Mouse (Mus musculus): ENCODE data around the gene Dnal1. TPM values are rescaled to one million over a fixed set of nuclear protein-coding genes. Genes with fewer than 3 reads are reported as not detected.
A peak's percentile ranks its signal among the peaks of the same experiment; 100 is the strongest.

Dnal1 gene
- polyA plus RNA-seq, 1 experiment: 8.2 TPM

- peaks cover 23% of the 10 kb centered on the region for H3K4me1 ChIP-seq (ENCODE audit: control insufficient read depth, insufficient read depth, low read length)
- no peak overlapping the region for H3K27ac ChIP-seq (ENCODE audit: control insufficient read depth, insufficient read depth, low read depth, low read length)
- H3K36me3 ChIP-seq (ENCODE audit: control insufficient read depth, insufficient read depth, low read length): no peaks in the 10 kb centered on the region; the same call in 1 of the 2 replicates
- peak overlapping the region; percentile 86 for H3K4me3 ChIP-seq (ENCODE audit: control insufficient read depth, low read depth, low read length)
- no peak for TF ChIP-seq CTCF (IDR thresholded peaks at IDR 0.05; ENCODE audit: control insufficient read depth, insufficient read depth, insufficient replicate concordance, low read depth, low read length)
- no peak for TF ChIP-seq POLR2A (IDR thresholded peaks at IDR 0.05; ENCODE audit: control insufficient read depth, low read depth, low read length)
- H3K27me3 ChIP-seq (ENCODE audit: control insufficient read depth, insufficient read depth, low read length): peaks cover 3% of the 10 kb centered on the region; the same call in 1 of the 2 replicates
Observed at GRCm38 (mm10) chr12:84152352-84153190, 38.4 kb downstream of the Dnal1 start.

DNA sequence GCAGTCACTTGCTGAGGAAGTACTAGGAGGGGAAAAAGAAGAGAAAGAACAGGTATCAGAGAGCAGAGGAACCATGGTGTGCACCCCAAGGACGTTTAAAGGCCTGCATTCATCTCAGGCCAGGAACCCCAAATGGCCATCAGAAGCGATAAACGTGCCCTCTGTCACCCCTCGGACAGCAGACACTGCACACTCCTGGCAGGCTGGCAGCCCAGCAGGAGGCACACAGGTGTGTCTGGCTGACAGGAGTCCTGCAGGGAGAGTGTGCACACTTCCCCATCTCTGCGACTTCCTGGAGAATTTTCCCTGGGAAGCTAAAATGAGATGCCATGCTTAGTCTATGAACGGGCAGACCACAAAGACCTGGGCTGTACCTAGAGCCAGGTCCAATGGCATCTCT is 39.2 kb downstream of the Dnal1 start:
- H3K27me3 ChIP-seq (ENCODE audit: control insufficient read depth, insufficient read depth, low read length): peaks cover 3% of the 10 kb centered on the region; the same call in 1 of the 2 replicates
- TF ChIP-seq POLR2A (IDR thresholded peaks at IDR 0.05; ENCODE audit: control insufficient read depth, low read depth, low read length) (no peak), CTCF (IDR thresholded peaks at IDR 0.05; ENCODE audit: control insufficient read depth, insufficient read depth, insufficient replicate concordance, low read depth, low read length) (no peak)
- H3K4me3 ChIP-seq (ENCODE audit: control insufficient read depth, low read depth, low read length): no peak overlapping the region; the same call in 1 of the 2 replicates
- H3K36me3 ChIP-seq (ENCODE audit: control insufficient read depth, insufficient read depth, low read length): no peaks in the 10 kb centered on the region
- H3K27ac ChIP-seq (ENCODE audit: control insufficient read depth, insufficient read depth, low read depth, low read length): no peak overlapping the region
- peaks cover 22% of the 10 kb centered on the region for H3K4me1 ChIP-seq (ENCODE audit: control insufficient read depth, insufficient read depth, low read length)

- Histone ChIP-seq H3K4me1 (ENCODE audit: control insufficient read depth, insufficient read depth, low read length) (peaks cover 21% of the 10 kb centered on the region), H3K27me3 (ENCODE audit: control insufficient read depth, insufficient read depth, low read length) (peaks cover 3% of the 10 kb centered on the region; the same call in 1 of the 2 replicates), H3K4me3 (ENCODE audit: control insufficient read depth, low read depth, low read length) (no peak overlapping the region), H3K27ac (ENCODE audit: control insufficient read depth, insufficient read depth, low read depth, low read length) (no peak overlapping the region), H3K36me3 (ENCODE audit: control insufficient read depth, insufficient read depth, low read length) (no peaks in the 10 kb centered on the region)
- TF ChIP-seq CTCF (IDR thresholded peaks at IDR 0.05; ENCODE audit: control insufficient read depth, insufficient read depth, insufficient replicate concordance, low read depth, low read length) (no peak), POLR2A (IDR thresholded peaks at IDR 0.05; ENCODE audit: control insufficient read depth, low read depth, low read length) (no peak)
Observed at GRCm38 (mm10) chr12:84154786-84155522, 40.8 kb downstream of the Dnal1 start.

DNA sequence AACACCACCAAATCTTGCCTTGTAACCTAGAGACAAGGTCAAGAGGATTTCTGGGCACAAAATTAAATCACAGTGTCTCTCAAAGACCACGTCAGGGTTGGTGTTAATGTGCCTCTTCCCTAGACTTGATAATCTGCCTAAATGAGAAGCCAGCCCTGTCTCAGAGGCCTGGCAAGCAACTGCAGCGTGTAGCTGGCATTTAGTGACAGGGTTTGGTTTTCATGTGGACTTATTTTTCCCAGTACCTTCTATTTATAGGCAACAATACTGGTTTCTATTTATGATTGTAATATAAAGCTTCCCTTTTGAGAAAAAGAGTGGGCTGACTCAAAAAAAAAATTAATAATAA is 41.3 kb downstream of the Dnal1 start:
- H3K27ac ChIP-seq (ENCODE audit: control insufficient read depth, insufficient read depth, low read depth, low read length): no peak overlapping the region
- no peaks in the 10 kb centered on the region for H3K36me3 ChIP-seq (ENCODE audit: control insufficient read depth, insufficient read depth, low read length)
- no peak for TF ChIP-seq CTCF (IDR thresholded peaks at IDR 0.05; ENCODE audit: control insufficient read depth, insufficient read depth, insufficient replicate concordance, low read depth, low read length)
- TF ChIP-seq POLR2A (IDR thresholded peaks at IDR 0.05; ENCODE audit: control insufficient read depth, low read depth, low read length): no peak
- H3K4me3 ChIP-seq (ENCODE audit: control insufficient read depth, low read depth, low read length): no peak overlapping the region
- H3K27me3 ChIP-seq (ENCODE audit: control insufficient read depth, insufficient read depth, low read length): peaks cover 3% of the 10 kb centered on the region; the same call in 1 of the 2 replicates
- peaks cover 19% of the 10 kb centered on the region for H3K4me1 ChIP-seq (ENCODE audit: control insufficient read depth, insufficient read depth, low read length)

DNA sequence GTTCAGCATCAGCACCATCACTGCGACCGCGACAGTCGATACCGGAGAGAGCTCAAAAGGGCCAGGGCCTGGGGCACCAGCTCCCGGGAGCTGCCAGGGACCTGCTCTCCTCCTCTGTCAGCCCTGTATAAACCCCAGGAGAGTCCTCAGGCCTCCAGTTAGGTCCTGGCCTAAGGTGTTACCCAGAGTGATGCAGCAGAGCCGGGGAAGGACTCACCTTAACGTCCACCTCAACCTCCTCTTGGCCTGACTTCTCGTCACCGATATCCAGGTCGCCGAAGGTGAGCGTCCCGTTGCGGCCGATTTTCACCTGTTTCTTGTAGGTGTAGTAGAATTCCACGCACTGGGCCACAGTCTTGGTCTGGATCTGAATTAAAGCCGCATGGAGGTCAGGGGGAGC is 42.0 kb downstream of the Dnal1 start:
- TF ChIP-seq CTCF (IDR thresholded peaks at IDR 0.05; ENCODE audit: control insufficient read depth, insufficient read depth, insufficient replicate concordance, low read depth, low read length): no peak
- no peak for TF ChIP-seq POLR2A (IDR thresholded peaks at IDR 0.05; ENCODE audit: control insufficient read depth, low read depth, low read length)
- H3K36me3 ChIP-seq (ENCODE audit: control insufficient read depth, insufficient read depth, low read length): no peaks in the 10 kb centered on the region

DNA sequence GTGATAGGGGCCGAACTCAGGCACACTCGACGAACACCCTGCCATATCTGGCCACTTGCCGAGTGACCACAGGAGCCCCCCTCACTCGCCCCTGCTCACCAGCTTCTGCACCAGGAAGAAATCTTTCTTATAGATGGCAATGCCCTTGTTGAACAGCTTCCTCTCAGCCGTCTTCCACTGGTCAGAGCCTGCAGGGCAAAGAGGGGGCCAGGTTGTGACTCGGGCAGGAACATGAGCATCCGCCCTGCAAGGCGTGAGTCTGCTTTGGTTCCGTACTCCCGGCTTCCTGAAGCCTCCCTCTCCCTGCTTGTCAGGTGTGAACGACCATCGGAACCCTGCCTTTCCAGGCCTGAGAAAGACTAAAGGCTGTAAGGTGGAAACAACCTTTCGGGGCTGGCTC is 44.0 kb downstream of the Dnal1 start:
- no peak overlapping the region for H3K4me3 ChIP-seq (ENCODE audit: control insufficient read depth, low read depth, low read length)
- H3K27me3 ChIP-seq (ENCODE audit: control insufficient read depth, insufficient read depth, low read length): no peaks in the 10 kb centered on the region
- no peak for TF ChIP-seq POLR2A (IDR thresholded peaks at IDR 0.05; ENCODE audit: control insufficient read depth, low read depth, low read length)
- no peak for TF ChIP-seq CTCF (IDR thresholded peaks at IDR 0.05; ENCODE audit: control insufficient read depth, insufficient read depth, insufficient replicate concordance, low read depth, low read length)
- no peak overlapping the region for H3K27ac ChIP-seq (ENCODE audit: control insufficient read depth, insufficient read depth, low read depth, low read length)
- H3K4me1 ChIP-seq (ENCODE audit: control insufficient read depth, insufficient read depth, low read length): peaks cover 2% of the 10 kb centered on the region
- H3K36me3 ChIP-seq (ENCODE audit: control insufficient read depth, insufficient read depth, low read length): no peaks in the 10 kb centered on the region

More for the DNA sequence above, 42.0 kb downstream of the Dnal1 start:
- Histone ChIP-seq H3K27ac (ENCODE audit: control insufficient read depth, insufficient read depth, low read depth, low read length) (no peak overlapping the region), H3K4me1 (ENCODE audit: control insufficient read depth, insufficient read depth, low read length) (peaks cover 16% of the 10 kb centered on the region), H3K4me3 (ENCODE audit: control insufficient read depth, low read depth, low read length) (no peak overlapping the region), H3K27me3 (ENCODE audit: control insufficient read depth, insufficient read depth, low read length) (peaks cover 3% of the 10 kb centered on the region; the same call in 1 of the 2 replicates)

DNA sequence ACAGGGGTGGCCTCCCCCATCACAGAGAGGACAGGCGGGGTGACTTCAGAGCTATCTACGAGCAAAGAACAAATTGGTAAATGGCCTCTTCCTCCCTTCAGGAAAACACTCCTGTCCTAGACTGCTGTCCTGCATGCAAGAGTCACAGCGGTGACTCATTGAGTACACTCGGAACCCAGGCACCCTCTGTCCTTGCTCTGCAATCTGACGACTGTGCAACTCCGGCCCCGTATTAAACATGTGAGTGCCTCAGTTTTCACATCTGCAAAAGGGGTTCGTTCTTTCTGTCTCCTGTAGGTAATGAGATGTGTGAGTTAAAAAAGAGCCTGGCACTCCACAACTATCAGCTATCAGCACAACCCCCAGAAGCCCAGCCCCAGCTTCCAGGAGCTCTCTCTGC is 46.3 kb downstream of the Dnal1 start:
- TF ChIP-seq CTCF (IDR thresholded peaks at IDR 0.05; ENCODE audit: control insufficient read depth, insufficient read depth, insufficient replicate concordance, low read depth, low read length): no peak
- no peak for TF ChIP-seq POLR2A (IDR thresholded peaks at IDR 0.05; ENCODE audit: control insufficient read depth, low read depth, low read length)
- no peak overlapping the region for H3K27ac ChIP-seq (ENCODE audit: control insufficient read depth, insufficient read depth, low read depth, low read length)
- no peaks in the 10 kb centered on the region for H3K27me3 ChIP-seq (ENCODE audit: control insufficient read depth, insufficient read depth, low read length)
- H3K36me3 ChIP-seq (ENCODE audit: control insufficient read depth, insufficient read depth, low read length): no peaks in the 10 kb centered on the region
- H3K4me3 ChIP-seq (ENCODE audit: control insufficient read depth, low read depth, low read length): no peak overlapping the region
- H3K4me1 ChIP-seq (ENCODE audit: control insufficient read depth, insufficient read depth, low read length): no peaks in the 10 kb centered on the region
